Mouse (Mus musculus) midbrain, embryonic 16.5 days (tissue): ENCODE measurements around the gene Rab3il1. TPM values are rescaled to one million over a fixed set of nuclear protein-coding genes. Genes with fewer than 3 reads are reported as not detected.

Source experiments
- ATAC-seq: fragments of 200-750 bp; cut with Nextera tagmentation; 2 replicates; pipeline ENCODE4 v1.8.0; 2017; ENCODE audit warnings: moderate TSS enrichment
- H3K27ac ChIP-seq: fragments of 300-500 bp; sonication (generic); 2 replicates; pipeline ENCODE4 v1.5.1; 2014; ENCODE audit warnings: mild to moderate bottlenecking, low read length, mixed read lengths
- H3K27me3 ChIP-seq: fragments of 300-500 bp; sonication (generic); 2 replicates; pipeline ENCODE4 v1.6.1; 2014; ENCODE audit warnings: low read depth, low read length, mixed read lengths; ENCODE audit not compliant: control insufficient read depth, insufficient read depth
- H3K36me3 ChIP-seq: fragments of 300-500 bp; sonication (generic); 2 replicates; pipeline ENCODE4 v1.6.1; 2014; ENCODE audit warnings: mild to moderate bottlenecking, low read length, moderate library complexity, mixed read lengths; ENCODE audit not compliant: control insufficient read depth, insufficient read depth
- H3K4me1 ChIP-seq: fragments of 300-500 bp; sonication (generic); 2 replicates; pipeline ENCODE4 v1.6.1; 2014; ENCODE audit warnings: mild to moderate bottlenecking, low read length, mixed read lengths; ENCODE audit not compliant: control insufficient read depth, insufficient read depth
- H3K4me2 ChIP-seq: fragments of 300-500 bp; sonication (generic); 2 replicates; pipeline ENCODE4 v1.6.1; 2014; ENCODE audit warnings: mild to moderate bottlenecking, low read length, mixed read lengths
- H3K4me3 ChIP-seq: fragments of 300-500 bp; sonication (generic); 2 replicates; pipeline ENCODE4 v1.5.1; 2014; ENCODE audit warnings: low read depth, mild to moderate bottlenecking, low read length, moderate library complexity, mixed read lengths
- H3K9ac ChIP-seq: fragments of 300-500 bp; sonication (generic); 2 replicates; pipeline ENCODE4 v1.6.1; 2014; ENCODE audit warnings: low read depth, low read length, mixed read lengths
- H3K9me3 ChIP-seq: fragments of 300-500 bp; sonication (generic); replicated peaks from 2 replicates; pipeline ENCODE4 v1.6.1; 2014; ENCODE audit warnings: mild to moderate bottlenecking, low read length, mixed read lengths; ENCODE audit not compliant: control insufficient read depth, poor library complexity, severe bottlenecking
- WGBS: fragments of 180-500 bp; shearing (Covaris S2); extraction: QIAGEN DNeasy Blood & Tissue Kit; methylation state at CpG from one replicate; pipeline ENCODE4 v1.1.7; 2014; 5-methylcytosine and 5-hydroxymethylcytosine counted together
- polyA plus RNA-seq: library from polyadenylated mRNA; unstranded; fragments of >200 nt; fragmentation: Nextera tagmentation; extraction: Ambion mirVana; gene quantifications from 2 replicates; pipeline ENCODE4 v1.2.1, GENCODE M21; 2015

The Rab3il1 gene
- polyA plus RNA-seq, 1 experiment from 2014 or later: 21.4 TPM

DNA sequence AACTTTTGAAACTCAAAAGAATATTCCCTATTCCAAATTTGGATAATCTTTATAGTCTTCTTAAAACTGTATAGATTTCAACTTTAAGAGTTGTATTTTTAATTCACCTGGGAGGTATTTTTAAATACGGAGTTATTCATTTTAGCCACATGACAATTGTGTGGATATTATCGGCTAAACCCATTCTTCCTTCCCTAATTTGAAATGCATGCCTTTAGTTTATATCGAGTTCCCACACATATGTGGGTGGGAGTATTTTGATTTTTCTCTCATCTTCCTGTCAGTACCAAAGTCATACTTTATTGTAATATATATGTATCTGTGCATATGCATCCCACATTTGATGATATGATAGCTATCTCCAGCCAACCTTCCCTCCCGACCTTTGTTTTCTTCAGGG, 21.2 kb upstream of the Rab3il1 start, which contains the start of gene Fth1:
TSS of gene Fth1 (plus strand) at position 341 of the 400 bp plus-strand sequence.
- Histone ChIP-seq H3K4me3 (no peak within 1 kb of the TSS), H3K4me2 (peak within 1 kb of the TSS; percentile 83; the same call in 1 of the 2 replicates), H3K4me1 (peaks cover 19% of the 10 kb centered on the region), H3K36me3 (peaks cover 5% of the 10 kb centered on the region; the same call in 1 of the 2 replicates), H3K27ac (no peak within 1 kb of the TSS), H3K27me3 (no peaks in the 10 kb centered on the region), H3K9ac (no peak within 1 kb of the TSS), H3K9me3 (no peaks in the 10 kb centered on the region)
- 91% methylated on average over 4 of the region's 4 CpGs for WGBS
- ATAC-seq: no peak

DNA sequence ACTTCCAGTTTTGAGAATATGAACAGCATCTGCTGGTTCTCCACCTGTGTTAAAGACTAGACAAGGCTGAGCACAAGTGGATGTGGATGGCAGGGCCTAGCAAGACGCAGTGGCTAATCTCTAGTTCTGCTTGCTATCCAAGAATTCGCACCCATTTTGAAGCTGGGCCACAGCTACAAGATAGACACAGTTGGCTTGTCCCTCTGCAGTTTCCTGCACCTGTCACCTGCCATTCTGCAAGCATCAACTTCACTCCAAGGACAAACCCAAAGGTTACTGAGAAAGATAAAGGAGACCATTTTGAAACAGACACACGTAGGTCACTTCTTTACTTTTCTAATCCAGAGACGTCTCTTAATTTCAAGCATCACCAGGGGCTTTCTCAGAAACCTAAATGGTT, 19.8 kb upstream of the Rab3il1 start:
- no peaks in the 10 kb centered on the region for H3K27me3 ChIP-seq
- peak overlapping the region; percentile 91 for H3K27ac ChIP-seq
- peak overlapping the region; percentile 71 for H3K9ac ChIP-seq
- 57% methylated on average over 4 of the region's 4 CpGs for WGBS
- no peak for ATAC-seq
- H3K9me3 ChIP-seq: no peaks in the 10 kb centered on the region
- H3K36me3 ChIP-seq: peaks cover 11% of the 10 kb centered on the region
- H3K4me3 ChIP-seq: peak overlapping the region; percentile 96
- H3K4me1 ChIP-seq: peaks cover 19% of the 10 kb centered on the region
- peak overlapping the region; percentile 83 for H3K4me2 ChIP-seq

GRCm38 (mm10) chr19:9982151-9982851, 19.2 kb upstream of the Rab3il1 start:
- H3K36me3 ChIP-seq: peaks cover 11% of the 10 kb centered on the region
- no peaks in the 10 kb centered on the region for H3K27me3 ChIP-seq
- H3K27ac ChIP-seq: peak overlapping the region; percentile 91
- peak; percentile 98 for ATAC-seq
- peaks cover 19% of the 10 kb centered on the region for H3K4me1 ChIP-seq
- H3K9ac ChIP-seq: peak overlapping the region; percentile 88
- H3K4me2 ChIP-seq: peak overlapping the region; percentile 92
- H3K4me3 ChIP-seq: peak overlapping the region; percentile 96
- no peaks in the 10 kb centered on the region for H3K9me3 ChIP-seq
- under 1% methylated on average over 47 of the region's 59 CpGs for WGBS

GRCm38 (mm10) chr19:9982852-9983542, 18.5 kb upstream of the Rab3il1 start:
- H3K4me1 ChIP-seq: peaks cover 19% of the 10 kb centered on the region
- peak overlapping the region; percentile 96 for H3K4me3 ChIP-seq
- H3K27me3 ChIP-seq: no peaks in the 10 kb centered on the region
- under 1% methylated on average over 31 of the region's 31 CpGs for WGBS
- peak; percentile 81 for ATAC-seq
- H3K36me3 ChIP-seq: peaks cover 11% of the 10 kb centered on the region
- H3K4me2 ChIP-seq: peak overlapping the region; percentile 92
- peak overlapping the region; percentile 91 for H3K27ac ChIP-seq
- peak overlapping the region; percentile 88 for H3K9ac ChIP-seq
- H3K9me3 ChIP-seq: no peaks in the 10 kb centered on the region

- H3K27ac ChIP-seq: no peak overlapping the region
- H3K9ac ChIP-seq: peak overlapping the region; percentile 88
- H3K9me3 ChIP-seq: no peaks in the 10 kb centered on the region
- H3K4me1 ChIP-seq: peaks cover 19% of the 10 kb centered on the region
- 94% methylated on average over 20 of the region's 20 CpGs for WGBS
- peaks cover 11% of the 10 kb centered on the region for H3K36me3 ChIP-seq
- ATAC-seq: no peak
- no peak overlapping the region; the same call in 1 of the 2 replicates for H3K4me3 ChIP-seq
- H3K4me2 ChIP-seq: peak overlapping the region; percentile 92
- no peaks in the 10 kb centered on the region for H3K27me3 ChIP-seq
Measured at GRCm38 (mm10) chr19:9984111-9985055, 17.1 kb upstream of the Rab3il1 start.

DNA sequence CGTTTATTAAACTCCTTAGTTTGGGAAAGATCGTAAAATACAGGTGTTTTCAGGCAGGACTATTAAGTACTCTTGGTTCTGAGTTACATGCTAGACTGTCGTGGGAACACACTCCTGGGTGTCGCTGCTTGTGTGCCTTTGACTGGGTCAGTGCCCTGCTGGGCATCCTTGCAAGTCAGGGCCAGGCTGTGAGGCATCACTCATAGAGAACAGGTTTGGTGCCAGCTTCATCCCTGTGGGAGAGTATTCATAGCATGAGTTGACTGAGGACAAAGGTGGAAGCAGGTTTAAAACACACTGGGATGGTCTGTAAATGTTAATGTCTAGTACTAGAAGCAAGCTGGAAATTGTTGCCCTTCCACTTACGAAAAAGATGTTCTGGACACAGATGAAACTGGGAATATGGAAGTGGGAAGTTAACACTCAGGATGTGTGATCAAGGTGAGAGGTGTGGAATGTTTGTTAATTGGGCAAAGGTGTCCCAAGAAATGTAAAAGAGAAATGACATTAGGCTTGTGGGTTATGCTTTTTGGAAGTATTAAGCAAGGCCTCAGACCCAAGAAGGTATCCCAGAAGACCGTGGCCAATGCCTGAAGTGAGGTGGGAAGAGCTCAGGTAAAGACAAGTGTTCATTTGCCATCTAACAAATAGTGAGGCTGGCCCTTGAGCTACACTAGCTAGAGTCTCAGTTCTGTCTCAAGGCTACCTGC, 16.1 kb upstream of the Rab3il1 start:
- Histone ChIP-seq H3K4me1 (peaks cover 19% of the 10 kb centered on the region), H3K9ac (no peak overlapping the region), H3K36me3 (peaks cover 11% of the 10 kb centered on the region), H3K4me3 (no peak overlapping the region), H3K9me3 (no peaks in the 10 kb centered on the region), H3K4me2 (no peak overlapping the region), H3K27me3 (no peaks in the 10 kb centered on the region), H3K27ac (no peak overlapping the region)
- 92% methylated on average over 6 of the region's 6 CpGs for WGBS
- no peak for ATAC-seq

- Histone ChIP-seq H3K4me3 (no peak overlapping the region), H3K27ac (no peak overlapping the region), H3K36me3 (peaks cover 11% of the 10 kb centered on the region), H3K4me2 (no peak overlapping the region), H3K4me1 (peaks cover 19% of the 10 kb centered on the region), H3K27me3 (no peaks in the 10 kb centered on the region), H3K9ac (no peak overlapping the region), H3K9me3 (no peaks in the 10 kb centered on the region)
- no peak for ATAC-seq
- 95% methylated on average over 2 of the region's 2 CpGs for WGBS
Measured at GRCm38 (mm10) chr19:9985900-9986421, 15.5 kb upstream of the Rab3il1 start.

DNA sequence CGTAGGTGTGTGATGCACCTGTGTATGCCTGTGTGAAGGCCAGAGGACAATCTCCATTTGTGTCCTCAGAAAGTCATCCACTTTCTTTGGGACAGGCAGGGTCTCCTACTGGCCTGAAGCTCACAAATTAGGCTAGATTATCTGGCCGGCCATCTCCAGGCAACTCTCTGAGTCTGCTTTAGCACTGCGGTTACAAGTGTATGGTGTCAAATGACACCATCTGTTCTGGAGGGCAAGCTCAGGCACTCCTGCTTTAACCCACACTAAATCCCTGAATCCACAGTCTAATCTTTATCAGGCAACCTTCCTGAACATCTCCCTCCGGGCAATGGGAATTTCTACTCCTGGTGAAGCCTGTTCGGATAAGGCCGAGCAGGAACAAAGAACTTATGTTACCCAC, 14.3 kb upstream of the Rab3il1 start:
- 57% methylated on average over 6 of the region's 6 CpGs for WGBS
- Histone ChIP-seq H3K27ac (no peak overlapping the region), H3K4me2 (no peak overlapping the region), H3K36me3 (peaks cover 11% of the 10 kb centered on the region), H3K9me3 (no peaks in the 10 kb centered on the region), H3K9ac (no peak overlapping the region), H3K4me3 (no peak overlapping the region), H3K27me3 (no peaks in the 10 kb centered on the region), H3K4me1 (peaks cover 11% of the 10 kb centered on the region)
- no peak for ATAC-seq
